Mouse (Mus musculus) kidney, embryonic 15.5 days (tissue): Measurements from ENCODE around the gene BC049762. TPM values are rescaled to one million over a fixed set of nuclear protein-coding genes. Genes with fewer than 3 reads are reported as not detected.

ENCODE experiments used
- ATAC-seq: fragments of 200-750 bp; cut with Nextera tagmentation; replicated peaks from 2 replicates; pipeline ENCODE4 v1.8.0; 2017; ENCODE audit warnings: moderate TSS enrichment; ENCODE audit not compliant: low FRiP score
- H3K27ac ChIP-seq: fragments of 300-500 bp; sonication (generic); 2 replicates; pipeline ENCODE4 v1.5.1; 2015; ENCODE audit warnings: mild to moderate bottlenecking, inconsistent platforms
- H3K27me3 ChIP-seq: fragments of 300-500 bp; sonication (generic); 2 replicates; pipeline ENCODE4 v1.6.1; 2015; ENCODE audit warnings: inconsistent platforms
- H3K36me3 ChIP-seq: fragments of 300-500 bp; sonication (generic); 2 replicates; pipeline ENCODE4 v1.6.1; 2015; ENCODE audit warnings: inconsistent platforms
- H3K4me1 ChIP-seq: fragments of 300-500 bp; sonication (generic); 2 replicates; pipeline ENCODE4 v1.6.1; 2015; ENCODE audit warnings: inconsistent platforms
- H3K4me2 ChIP-seq: fragments of 300-500 bp; sonication (generic); 2 replicates; pipeline ENCODE4 v1.6.1; 2015; ENCODE audit warnings: moderate library complexity, mild to moderate bottlenecking, inconsistent platforms
- H3K4me3 ChIP-seq: fragments of 300-500 bp; sonication (generic); replicated peaks from 2 replicates; pipeline ENCODE4 v1.5.1; 2015; ENCODE audit warnings: mild to moderate bottlenecking, inconsistent platforms
- H3K9ac ChIP-seq: fragments of 300-500 bp; sonication (generic); 2 replicates; pipeline ENCODE4 v1.6.1; 2015; ENCODE audit warnings: mild to moderate bottlenecking, inconsistent platforms
- H3K9me3 ChIP-seq: fragments of 300-500 bp; sonication (generic); replicated peaks from 2 replicates; pipeline ENCODE4 v1.6.1; 2016; ENCODE audit warnings: inconsistent platforms
- WGBS: fragments of 180-500 bp; shearing (Covaris S2); methylation state at CpG from one replicate; pipeline ENCODE4 v1.1.7; 2015; ENCODE audit warnings: mixed read lengths; 5-methylcytosine and 5-hydroxymethylcytosine counted together
- polyA plus RNA-seq: library from polyadenylated mRNA; unstranded; fragments of >200 nt; fragmentation: Nextera tagmentation; extraction: Ambion mirVana; gene quantifications from 2 replicates; pipeline ENCODE4 v1.2.1, GENCODE M21; 2015

Gene BC049762
- 0.84 and 1.4 TPM in 2 replicates for polyA plus RNA-seq

- 9% methylated on average over 57 of the region's 57 CpGs for WGBS
- H3K4me1 ChIP-seq, result peaks cover 29% of the 10 kb centered on the region
- peak within 1 kb of the TSS; percentile 90 for H3K4me2 ChIP-seq
- peak within 1 kb of the TSS; percentile 92 for H3K4me3 ChIP-seq
- H3K36me3 ChIP-seq, result peaks cover 13% of the 10 kb centered on the region
- H3K27me3 ChIP-seq, result no peaks in the 10 kb centered on the region
- H3K9me3 ChIP-seq, result no peaks in the 10 kb centered on the region
- ATAC-seq, result peak; percentile 98
- H3K9ac ChIP-seq, result peak within 1 kb of the TSS; percentile 97
- peak within 1 kb of the TSS; percentile 92 for H3K27ac ChIP-seq
These were observed at the start of gene BC049762 for GRCm38 (mm10) chr11:51262342-51263285. Gene BC049762 (minus strand): TSS chr11:51263046.

- ATAC-seq, result no peak
- no peak overlapping the region for H3K9ac ChIP-seq
- 84% methylated on average over 8 of the region's 8 CpGs for WGBS
- no peak overlapping the region for H3K4me2 ChIP-seq
- no peaks in the 10 kb centered on the region for H3K36me3 ChIP-seq
- H3K9me3 ChIP-seq, result no peaks in the 10 kb centered on the region
- no peaks in the 10 kb centered on the region for H3K27me3 ChIP-seq
- H3K4me3 ChIP-seq, result no peak overlapping the region
- no peak overlapping the region for H3K27ac ChIP-seq
- H3K4me1 ChIP-seq, result no peaks in the 10 kb centered on the region
These were observed 49.0 kb upstream of the BC049762 start for GRCm38 (mm10) chr11:51311846-51312245.

GRCm38 (mm10) chr11:51308306-51308705 is 45.5 kb upstream of the BC049762 start:
- Histone ChIP-seq H3K27me3 (no peaks in the 10 kb centered on the region), H3K4me2 (no peak overlapping the region), H3K9me3 (no peaks in the 10 kb centered on the region), H3K4me3 (no peak overlapping the region), H3K4me1 (no peaks in the 10 kb centered on the region), H3K27ac (no peak overlapping the region), H3K36me3 (no peaks in the 10 kb centered on the region), H3K9ac (no peak overlapping the region)
- WGBS, result 48% methylated on average over 5 of the region's 5 CpGs
- ATAC-seq, result no peak

GRCm38 (mm10) chr11:51303981-51304553 is 41.2 kb upstream of the BC049762 start:
- ATAC-seq, result no peak
- 62% methylated on average over 12 of the region's 12 CpGs for WGBS
- Histone ChIP-seq H3K9me3 (no peaks in the 10 kb centered on the region), H3K9ac (no peak overlapping the region), H3K4me1 (no peaks in the 10 kb centered on the region), H3K36me3 (no peaks in the 10 kb centered on the region), H3K27me3 (no peaks in the 10 kb centered on the region), H3K4me2 (no peak overlapping the region), H3K4me3 (no peak overlapping the region), H3K27ac (no peak overlapping the region)

- H3K9ac ChIP-seq, result no peak overlapping the region
- no peak for ATAC-seq
- no peak overlapping the region for H3K27ac ChIP-seq
- H3K4me1 ChIP-seq, result no peaks in the 10 kb centered on the region
- WGBS, result 57% methylated on average over 5 of the region's 5 CpGs
- no peaks in the 10 kb centered on the region for H3K36me3 ChIP-seq
- H3K9me3 ChIP-seq, result no peaks in the 10 kb centered on the region
- H3K4me2 ChIP-seq, result no peak overlapping the region
- H3K4me3 ChIP-seq, result no peak overlapping the region
- no peaks in the 10 kb centered on the region for H3K27me3 ChIP-seq
These were observed 39.5 kb upstream of the BC049762 start for GRCm38 (mm10) chr11:51302396-51302795.

GRCm38 (mm10) chr11:51298691-51299090 is 35.8 kb upstream of the BC049762 start:
- Histone ChIP-seq H3K4me2 (no peak overlapping the region), H3K27ac (no peak overlapping the region), H3K4me1 (no peaks in the 10 kb centered on the region), H3K4me3 (no peak overlapping the region), H3K9me3 (peaks cover 10% of the 10 kb centered on the region; the same call in 1 of the 2 replicates), H3K9ac (no peak overlapping the region), H3K27me3 (no peaks in the 10 kb centered on the region), H3K36me3 (no peaks in the 10 kb centered on the region)
- WGBS, result 91% methylated on average over 4 of the region's 4 CpGs
- ATAC-seq, result no peak

GRCm38 (mm10) chr11:51295742-51296141 is 32.9 kb upstream of the BC049762 start:
- H3K9ac ChIP-seq, result no peak overlapping the region
- H3K36me3 ChIP-seq, result no peaks in the 10 kb centered on the region
- H3K27me3 ChIP-seq, result peaks cover 6% of the 10 kb centered on the region; the same call in 1 of the 2 replicates
- no peak overlapping the region for H3K27ac ChIP-seq
- no peak overlapping the region for H3K4me2 ChIP-seq
- H3K4me1 ChIP-seq, result peaks cover under 1% of the 10 kb centered on the region
- peaks cover 10% of the 10 kb centered on the region; the same call in 1 of the 2 replicates for H3K9me3 ChIP-seq
- no peak overlapping the region for H3K4me3 ChIP-seq
- ATAC-seq, result no peak
- 74% methylated on average over 3 of the region's 3 CpGs for WGBS

- 56% methylated on average over 2 of the region's 2 CpGs for WGBS
- Histone ChIP-seq H3K27ac (no peak overlapping the region), H3K4me1 (peaks cover 10% of the 10 kb centered on the region), H3K4me2 (no peak overlapping the region), H3K4me3 (no peak overlapping the region), H3K9ac (no peak overlapping the region), H3K36me3 (no peaks in the 10 kb centered on the region), H3K9me3 (peaks cover 10% of the 10 kb centered on the region; the same call in 1 of the 2 replicates), H3K27me3 (peaks cover 8% of the 10 kb centered on the region; the same call in 1 of the 2 replicates)
- no peak for ATAC-seq
These were observed 31.2 kb upstream of the BC049762 start for GRCm38 (mm10) chr11:51293956-51294530.

- H3K4me1 ChIP-seq, result peaks cover 10% of the 10 kb centered on the region
- H3K4me2 ChIP-seq, result peak overlapping the region; percentile 96
- WGBS, result 2% methylated on average over 71 of the region's 74 CpGs
- 0 out of 2 replicates have a peak, but pooled peaks cover under 1% of the 10 kb centered on the region for H3K36me3 ChIP-seq
- H3K27me3 ChIP-seq, result peaks cover 8% of the 10 kb centered on the region; the same call in 1 of the 2 replicates
- peak; percentile 88 for ATAC-seq
- peak overlapping the region; percentile 75 for H3K4me3 ChIP-seq
- H3K9me3 ChIP-seq, result peaks cover 1% of the 10 kb centered on the region; the same call in 1 of the 2 replicates
- peak overlapping the region; percentile 79 for H3K27ac ChIP-seq
- peak overlapping the region; percentile 60 for H3K9ac ChIP-seq
These were observed 27.5 kb upstream of the BC049762 start for GRCm38 (mm10) chr11:51290066-51290955.

GRCm38 (mm10) chr11:51289564-51290041 is 26.8 kb upstream of the BC049762 start, which contains the start of gene Col23a1:
Gene Col23a1 (plus strand): TSS chr11:51289920.
- peaks cover 10% of the 10 kb centered on the region for H3K4me1 ChIP-seq
- peak within 1 kb of the TSS; percentile 75 for H3K4me3 ChIP-seq
- H3K4me2 ChIP-seq, result peak within 1 kb of the TSS; percentile 96
- no peaks in the 10 kb centered on the region for H3K9me3 ChIP-seq
- H3K36me3 ChIP-seq, result peaks cover 4% of the 10 kb centered on the region
- peak within 1 kb of the TSS; percentile 60 for H3K9ac ChIP-seq
- H3K27ac ChIP-seq, result peak within 1 kb of the TSS; percentile 79
- peak; percentile 94 for ATAC-seq
- H3K27me3 ChIP-seq, result peaks cover 8% of the 10 kb centered on the region; the same call in 1 of the 2 replicates
- WGBS, result under 1% methylated on average over 35 of the region's 38 CpGs

GRCm38 (mm10) chr11:51274418-51274817 is 11.6 kb upstream of the BC049762 start:
- Histone ChIP-seq H3K27ac (no peak overlapping the region), H3K4me2 (no peak overlapping the region), H3K4me1 (no peaks in the 10 kb centered on the region), H3K27me3 (no peaks in the 10 kb centered on the region), H3K36me3 (peaks cover 86% of the 10 kb centered on the region), H3K4me3 (no peak overlapping the region), H3K9ac (no peak overlapping the region), H3K9me3 (no peaks in the 10 kb centered on the region)
- 92% methylated on average over 1 of the region's 1 CpGs for WGBS
- ATAC-seq, result no peak
